Mouse (Mus musculus): ENCODE data around the gene 2310011J03Rik.

GRCm38 (mm10) chr10:80367954-80368353, 47.6 kb upstream of the 2310011J03Rik start:
- TF ChIP-seq CTCF (IDR thresholded peaks at IDR 0.05; ENCODE audit: low read depth) (no peak), EP300 (IDR thresholded peaks at IDR 0.05; ENCODE audit: low read depth) (no peak)
